Mouse (Mus musculus) brain, embryonic 14.5 days (tissue): Measurements from ENCODE around the gene Lrrc45.

Experiments used
- CTCF ChIP-seq: fragments of 200-500 bp; IDR thresholded peaks from 2 replicates; pipeline ENCODE4 v1.5.1; 2012; ENCODE audit warnings: inconsistent platforms, mild to moderate bottlenecking, moderate library complexity, borderline replicate concordance; ENCODE audit not compliant: insufficient read depth, insufficient read length; ENCODE audit errors: extremely low read depth
- POLR2A ChIP-seq: fragments of 200-500 bp; IDR thresholded peaks from 2 replicates; pipeline ENCODE4 v1.6.1; 2012; ENCODE audit warnings: mild to moderate bottlenecking, inconsistent platforms, borderline replicate concordance; ENCODE audit not compliant: poor library complexity, insufficient read depth, insufficient read length, severe bottlenecking; ENCODE audit errors: extremely low read depth

GRCm38 (mm10) chr11:120731395-120731794 lies 17.7 kb downstream of the Lrrc45 start:
- TF ChIP-seq POLR2A: no peak
- no peak for TF ChIP-seq CTCF
